Mouse (Mus musculus) adrenal gland, adult 8-10 months (tissue): ENCODE results near the gene Pdzd8. TPM values are rescaled to one million over a fixed set of nuclear protein-coding genes. Genes with fewer than 3 reads are reported as not detected.

Experiments
- DNase-seq: peaks from one replicate; pipeline ENCODE4 v3.0.0; 2022
- total RNA-seq, 4 experiments: library from RNA; stranded (reverse); gene quantifications; 2 replicates each; pipeline ENCODE4 v1.2.4; 2022

Gene Pdzd8
- total RNA-seq, 4 experiments from 2014 or later, result 31.1 to 37.7 (median 35.6) TPM

DNA sequence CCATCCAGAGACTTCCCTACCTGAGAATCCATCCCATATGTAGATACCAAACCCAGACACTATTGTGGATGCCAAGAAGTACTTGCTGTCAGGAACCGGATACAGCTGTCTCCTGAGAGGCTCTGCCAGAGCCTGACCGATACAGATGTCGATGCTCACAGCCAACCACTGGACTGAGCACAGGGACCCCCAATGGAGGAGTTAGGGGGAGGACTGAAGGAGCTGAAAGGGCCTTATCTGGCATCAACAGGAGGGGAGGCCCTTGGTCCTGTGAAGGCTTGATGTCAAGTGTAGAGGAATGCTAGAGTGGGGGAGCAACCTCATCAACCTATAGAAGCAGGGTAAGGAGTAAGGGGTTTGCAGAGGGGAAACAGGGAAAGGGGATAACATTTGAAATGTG lies 7.2 kb upstream of the Pdzd8 start:
- DNase-seq, result no peak

DNA sequence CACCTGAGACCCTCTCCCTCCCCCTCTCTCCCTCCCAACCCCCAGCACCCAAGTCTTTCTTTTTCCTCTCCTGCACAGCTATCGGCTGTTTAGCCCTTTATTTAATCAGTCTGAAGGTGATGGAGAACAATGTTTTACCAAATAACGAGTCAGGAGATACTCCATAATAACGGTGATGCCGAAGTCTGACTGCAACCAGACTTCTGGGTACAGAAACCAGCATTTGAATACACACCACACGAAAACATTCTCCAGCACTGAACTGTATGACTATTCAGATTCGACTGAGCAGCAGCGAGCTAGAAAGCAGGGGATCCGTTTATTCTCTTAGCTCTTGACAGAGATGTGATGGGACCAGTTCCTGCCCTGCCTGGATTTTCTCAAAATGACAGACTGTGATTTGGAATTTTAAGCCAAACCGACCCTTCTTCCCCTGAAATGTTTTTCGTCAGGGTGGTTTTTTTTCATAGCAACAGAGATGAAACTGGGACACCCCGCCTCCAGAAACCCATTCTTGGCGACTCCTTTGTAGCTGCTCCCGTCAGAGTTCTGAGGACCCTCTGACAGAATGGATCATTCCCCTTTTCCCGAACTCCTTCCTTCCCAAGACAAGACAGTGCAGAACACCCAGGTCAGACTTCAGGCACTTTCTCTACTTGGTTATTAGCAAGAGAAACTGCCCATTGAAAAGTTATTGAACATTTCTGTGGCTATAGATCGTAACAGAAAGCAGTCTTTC lies 5.7 kb upstream of the Pdzd8 start:
- DNase-seq, result no peak

DNA sequence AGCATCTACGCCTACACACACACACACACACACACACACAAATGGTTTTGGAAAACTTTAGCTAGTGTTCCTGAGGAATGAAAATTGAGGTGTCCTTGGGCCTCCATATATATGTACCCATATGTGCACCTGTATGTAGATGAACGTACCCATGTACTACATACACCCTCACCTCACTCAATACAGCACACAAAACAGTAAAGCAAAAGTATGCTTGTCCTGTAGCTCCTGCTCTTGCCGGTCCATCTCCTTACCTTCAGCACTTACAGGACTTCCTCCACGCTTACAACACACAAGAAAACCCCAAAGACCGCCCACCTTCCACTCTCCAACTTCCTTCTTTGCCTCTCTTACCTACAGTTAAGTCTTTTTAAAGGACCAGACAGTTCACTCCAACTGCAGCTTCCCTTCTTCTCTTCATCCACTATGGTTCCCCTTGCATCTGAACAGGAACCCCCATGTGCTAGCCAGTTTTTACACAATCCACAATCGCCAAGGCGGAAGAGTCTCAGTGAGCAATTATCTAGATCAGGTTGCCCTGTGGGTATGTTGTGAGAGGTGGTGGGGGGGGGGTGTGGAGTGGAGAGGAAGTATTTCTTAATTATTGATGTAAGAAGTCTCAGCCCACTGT lies 4.8 kb upstream of the Pdzd8 start:
- no peak for DNase-seq

DNA sequence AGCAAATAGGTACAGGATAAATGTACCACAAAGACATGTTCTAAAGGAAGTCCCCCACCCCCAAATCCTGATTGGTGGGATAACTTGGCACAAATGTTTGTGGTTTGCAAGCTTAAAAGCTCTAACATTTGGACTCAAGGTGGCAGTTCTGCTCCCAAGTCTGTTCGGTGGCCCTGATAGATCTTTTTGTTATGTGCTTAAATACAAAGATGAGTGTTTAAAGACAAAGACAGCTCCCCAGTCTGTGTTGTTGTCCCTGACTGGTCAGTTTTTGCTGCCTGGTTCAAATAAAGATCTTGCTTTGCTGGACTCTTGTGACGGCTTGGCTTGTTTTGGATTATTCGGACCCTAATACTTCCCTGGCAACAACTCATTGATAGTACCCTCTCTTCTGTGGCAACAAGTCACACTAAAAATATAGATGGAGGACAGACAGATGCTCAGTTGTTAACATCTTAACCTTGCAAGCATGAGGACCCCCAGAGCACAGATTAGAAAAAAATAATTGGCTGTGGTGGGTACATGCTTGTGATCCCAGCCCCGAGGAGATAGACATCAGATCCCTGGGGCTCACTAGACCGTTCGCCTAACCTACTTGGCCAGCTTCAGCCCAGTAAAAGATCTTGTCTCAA lies 3.9 kb upstream of the Pdzd8 start:
- DNase-seq, result no peak

DNA sequence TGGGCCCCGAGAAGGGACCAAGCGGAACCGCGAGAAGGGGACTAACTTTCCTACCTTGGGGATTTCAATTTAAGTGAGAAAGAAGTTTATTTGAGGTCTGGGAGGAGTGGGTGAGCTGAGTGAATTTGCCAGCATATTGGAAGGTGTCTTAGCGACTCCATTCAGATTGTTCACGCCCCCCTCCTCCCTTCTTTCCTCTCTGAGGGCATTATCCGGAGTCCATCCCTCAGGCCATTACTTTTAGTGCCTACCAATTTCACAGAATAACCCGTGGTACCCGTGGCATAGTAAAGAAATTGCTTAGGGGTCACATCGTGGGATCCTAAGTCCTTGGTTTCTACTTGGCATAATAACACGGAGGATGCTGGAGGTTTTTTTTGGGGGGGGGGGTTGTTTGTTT lies 745 bp upstream of the Pdzd8 start:
- no peak for DNase-seq

DNA sequence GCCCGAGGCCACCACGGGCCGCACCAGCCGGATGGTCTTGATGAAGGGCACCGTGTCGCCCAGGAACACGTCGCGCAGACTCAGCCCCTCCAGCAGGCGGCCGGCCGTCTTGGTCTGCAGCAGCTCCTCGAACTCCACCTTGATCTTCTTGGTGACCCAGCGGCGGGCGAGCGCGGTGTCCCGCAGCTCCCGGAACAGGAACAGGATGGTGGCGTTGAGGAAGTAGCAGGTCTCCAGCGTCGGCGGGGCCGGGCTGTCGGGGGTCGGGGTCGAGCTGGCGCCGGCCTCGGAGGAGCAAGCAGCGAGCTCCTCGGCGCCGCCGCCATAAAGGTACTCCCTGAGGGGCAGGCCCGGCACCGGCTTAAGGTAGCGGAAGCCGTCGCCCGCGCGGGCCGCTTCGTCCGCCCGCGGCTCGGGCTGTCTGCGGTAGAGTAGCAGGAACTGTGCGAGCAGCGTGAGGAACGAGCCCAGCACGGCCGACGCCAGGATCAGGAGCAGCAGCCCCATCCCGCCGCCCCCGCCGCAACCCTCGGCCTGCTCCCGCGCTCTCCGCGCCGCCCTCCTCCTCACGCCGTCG lies 411 bp downstream of the Pdzd8 start:
- peak; percentile 39 for DNase-seq

DNA sequence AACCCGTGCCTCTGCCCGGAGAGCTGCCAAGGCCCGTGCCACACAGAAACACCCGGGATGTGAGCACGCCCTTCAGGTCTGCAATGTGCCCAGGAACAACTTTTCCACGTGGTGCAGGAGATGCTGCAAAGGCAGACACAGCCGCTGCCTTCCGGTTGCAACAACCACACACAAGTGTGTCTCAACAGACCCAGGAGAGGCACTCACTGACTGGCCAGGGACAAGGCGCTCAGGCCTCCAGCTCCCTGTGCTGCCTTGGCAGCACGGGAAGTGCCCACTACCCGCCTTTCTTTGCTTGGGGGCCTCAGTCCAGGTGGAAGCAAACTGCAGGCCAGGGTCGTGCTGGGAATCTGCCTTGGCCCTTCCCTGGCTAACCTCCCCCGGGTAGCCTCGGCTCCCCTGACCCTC lies 1.3 kb downstream of the Pdzd8 start:
- peak; percentile 19 for DNase-seq

DNA sequence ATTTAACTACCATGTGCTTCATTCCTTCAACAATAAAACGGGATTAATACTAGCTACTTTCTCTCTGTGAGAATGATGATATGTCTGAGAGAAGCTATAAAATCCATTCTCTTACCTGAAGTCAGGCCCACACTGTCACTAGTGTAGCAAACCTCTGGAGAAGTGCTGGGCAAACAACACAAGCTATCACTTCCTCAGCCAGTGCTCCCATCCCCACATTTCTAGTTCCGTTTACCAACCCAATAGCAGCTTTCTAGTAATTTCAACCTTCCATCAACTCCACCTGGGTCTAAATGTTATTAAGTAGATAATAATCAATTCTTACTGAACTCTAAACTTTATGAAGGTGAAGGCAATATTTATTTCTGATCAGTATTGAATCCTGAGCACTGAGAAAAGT lies 2.6 kb downstream of the Pdzd8 start:
- DNase-seq, result no peak

DNA sequence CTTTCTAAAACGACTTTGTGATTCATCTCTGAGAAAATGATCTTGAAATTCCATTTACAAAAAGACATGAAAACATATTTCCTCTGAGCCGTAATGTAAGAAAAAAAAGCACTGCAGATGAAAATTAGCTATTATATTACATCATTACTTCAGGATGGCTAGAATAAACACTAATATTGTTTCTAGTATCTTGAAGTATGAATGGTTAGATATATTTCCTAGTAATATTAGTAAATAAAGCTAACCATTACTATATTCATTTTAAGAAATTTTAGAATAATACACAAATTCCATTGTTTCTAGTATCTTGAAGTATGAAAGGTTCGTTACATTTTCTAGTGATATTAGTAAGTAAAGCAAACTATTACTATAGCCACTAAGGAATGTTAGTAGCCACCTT lies 5.7 kb downstream of the Pdzd8 start:
- DNase-seq, result no peak

DNA sequence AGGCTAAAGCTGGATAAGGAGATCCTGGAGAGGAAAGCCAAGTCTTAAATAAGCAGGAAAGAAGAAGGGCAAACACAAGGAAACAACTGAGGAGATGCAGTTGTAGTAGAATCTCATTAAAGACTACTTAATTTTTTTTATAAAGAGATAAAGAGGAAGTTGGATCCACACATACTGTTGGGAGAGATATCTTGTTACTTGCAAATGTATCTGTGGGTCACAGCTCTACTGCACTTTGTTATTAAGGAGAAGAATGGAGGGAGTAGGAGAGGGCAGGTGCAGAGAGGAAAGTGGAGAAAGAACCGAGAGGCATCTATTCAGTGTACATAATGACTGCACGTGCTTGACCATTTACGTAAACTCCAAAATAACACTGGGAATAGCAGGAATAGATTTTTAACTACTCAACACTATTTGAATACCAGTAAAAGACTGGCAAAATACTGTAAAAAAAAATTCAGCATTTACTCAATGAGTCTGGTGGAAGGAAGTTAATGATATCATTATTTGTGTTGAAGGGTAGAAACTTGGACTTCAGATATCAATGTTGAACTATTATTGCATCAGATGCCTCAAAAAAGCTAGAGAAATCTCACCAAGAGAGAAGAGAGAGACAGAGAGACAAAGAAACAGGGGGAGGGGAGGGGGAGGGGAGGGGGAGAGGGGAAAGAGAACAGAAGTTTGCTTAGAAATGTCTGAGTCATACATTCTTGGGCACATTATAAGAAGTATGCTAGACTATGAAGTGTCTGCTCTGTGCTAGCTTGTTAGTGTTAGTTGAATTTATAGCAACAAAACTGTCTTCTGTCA lies 7.5 kb downstream of the Pdzd8 start:
- DNase-seq, result no peak

DNA sequence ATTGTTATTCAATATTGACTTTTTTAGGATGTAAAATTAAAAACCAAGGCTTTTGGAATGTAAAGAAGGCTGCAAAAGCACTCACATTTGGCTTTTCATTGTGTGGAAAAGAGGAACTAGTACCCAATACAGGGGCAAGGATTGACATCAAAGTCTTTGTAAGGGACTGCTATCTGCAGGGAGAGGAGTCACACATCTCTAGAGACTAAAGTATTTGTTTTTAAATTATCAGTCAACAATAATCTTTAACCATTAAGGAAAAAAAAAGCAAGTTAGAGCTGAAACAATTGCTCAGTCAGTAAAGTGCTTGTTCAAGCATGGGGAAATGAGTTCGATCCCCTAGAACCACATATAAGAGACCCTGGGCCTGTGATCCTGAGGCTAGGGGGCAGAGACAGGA lies 8.9 kb downstream of the Pdzd8 start:
- no peak for DNase-seq

DNA sequence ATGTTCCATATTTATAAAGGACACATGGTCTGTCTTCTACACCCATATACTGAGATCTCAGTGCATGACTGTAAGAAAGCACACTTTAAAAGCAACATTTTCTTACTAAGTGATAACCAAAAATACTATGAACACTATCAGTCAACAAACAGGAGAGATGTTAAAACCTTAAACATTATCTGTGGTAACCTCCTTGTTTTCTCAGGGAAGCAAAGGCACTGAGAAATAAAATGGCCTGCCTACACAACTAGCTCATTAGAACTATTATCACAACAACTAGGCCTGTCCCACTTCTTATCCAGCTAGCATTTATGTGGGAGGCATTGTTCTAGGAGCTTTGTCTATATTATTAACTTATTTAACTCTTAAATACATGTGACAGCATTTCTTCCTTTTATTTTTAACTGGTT lies 14.8 kb downstream of the Pdzd8 start:
- no peak for DNase-seq

DNA sequence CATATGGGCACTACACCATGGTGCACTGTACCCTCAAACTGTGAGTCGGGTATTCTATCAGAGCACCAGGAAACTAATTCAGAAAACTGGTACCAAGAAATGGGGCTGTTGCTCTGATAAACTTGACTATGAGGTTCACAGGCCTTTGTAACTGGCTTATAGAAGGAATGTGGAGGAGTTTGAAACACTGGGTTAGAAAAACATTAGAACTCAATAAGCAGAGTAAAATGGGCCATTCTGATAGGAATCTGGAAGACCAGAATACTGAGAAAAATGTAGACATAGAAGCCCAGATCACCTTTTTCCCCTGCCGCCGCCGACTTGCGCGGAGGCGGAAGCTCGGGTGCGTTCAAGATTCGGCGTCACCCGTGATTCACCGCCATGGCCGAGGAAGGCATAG lies 23.6 kb downstream of the Pdzd8 start, which contains the start of gene Rps12-ps3:
Rps12-ps3 (plus strand) TSS at position 301 of the 400 bp plus-strand sequence.
- no peak for DNase-seq

DNA sequence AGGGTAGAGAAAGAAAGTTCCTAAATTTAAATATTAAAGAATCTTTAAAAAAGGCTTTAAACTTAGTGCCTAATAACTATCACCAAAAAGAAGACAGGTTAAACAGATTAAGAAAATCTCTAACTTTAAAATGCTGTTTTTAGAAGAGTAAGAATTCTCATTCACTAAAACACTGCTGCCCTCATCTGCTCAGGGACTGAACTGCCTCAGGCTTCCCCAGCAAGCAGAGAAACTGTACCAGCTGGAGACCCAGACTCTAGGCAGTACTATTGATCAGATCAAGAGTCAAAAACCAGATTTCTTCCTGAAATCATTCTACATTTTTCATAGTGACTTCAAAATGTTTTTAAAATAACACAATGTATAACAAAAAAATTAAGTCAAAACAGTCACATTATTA lies 29.0 kb downstream of the Pdzd8 start:
- DNase-seq, result no peak

DNA sequence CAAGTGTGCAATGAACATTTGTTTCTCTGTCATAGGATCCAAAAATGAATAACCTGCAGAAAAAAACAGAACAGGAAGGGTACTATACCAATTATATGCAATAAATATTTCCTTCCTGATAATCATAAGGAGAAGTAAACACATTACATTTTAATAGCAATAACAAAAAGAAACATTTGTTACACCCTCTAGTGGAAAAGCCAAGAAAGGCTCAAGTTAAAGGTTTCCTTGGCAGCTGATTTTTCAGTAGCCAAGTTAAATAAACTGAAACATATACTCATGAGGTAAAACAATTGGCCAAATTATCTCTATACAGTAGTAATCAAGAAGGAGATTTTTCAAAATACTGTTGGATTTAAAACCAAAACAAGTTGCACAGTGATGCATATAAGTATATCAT lies 30.3 kb downstream of the Pdzd8 start:
- DNase-seq, result no peak

DNA sequence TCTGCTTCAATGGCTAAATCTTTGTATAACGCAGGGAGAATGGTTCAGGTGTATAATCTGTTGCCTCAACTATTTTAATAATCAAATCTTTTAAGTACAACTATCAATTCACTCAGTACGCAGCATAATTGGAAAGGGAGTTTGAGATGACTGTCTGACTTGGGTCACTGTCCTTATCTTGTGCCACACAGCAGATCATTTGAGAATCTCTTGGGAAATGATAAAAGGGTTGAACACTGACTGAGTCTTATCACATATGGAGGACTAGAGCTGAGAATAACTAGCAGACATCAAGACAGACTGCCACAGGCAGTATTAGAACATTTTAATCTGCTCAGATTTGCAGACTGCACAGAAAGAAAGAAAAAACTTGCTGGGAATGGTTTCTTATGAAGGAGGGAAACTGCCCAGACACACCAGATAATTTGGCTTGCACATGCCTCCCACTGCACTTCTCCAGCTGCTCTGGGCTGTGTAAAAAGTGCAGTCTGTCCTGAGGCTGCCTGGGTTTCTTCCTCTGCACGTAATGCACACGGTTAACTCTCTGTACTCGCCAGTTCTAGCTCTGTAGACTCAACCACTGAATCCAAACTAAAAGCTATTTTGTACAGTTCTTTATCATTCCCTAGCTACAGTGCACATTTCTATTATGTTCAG lies 53.3 kb downstream of the Pdzd8 start:
- DNase-seq, result no peak

DNA sequence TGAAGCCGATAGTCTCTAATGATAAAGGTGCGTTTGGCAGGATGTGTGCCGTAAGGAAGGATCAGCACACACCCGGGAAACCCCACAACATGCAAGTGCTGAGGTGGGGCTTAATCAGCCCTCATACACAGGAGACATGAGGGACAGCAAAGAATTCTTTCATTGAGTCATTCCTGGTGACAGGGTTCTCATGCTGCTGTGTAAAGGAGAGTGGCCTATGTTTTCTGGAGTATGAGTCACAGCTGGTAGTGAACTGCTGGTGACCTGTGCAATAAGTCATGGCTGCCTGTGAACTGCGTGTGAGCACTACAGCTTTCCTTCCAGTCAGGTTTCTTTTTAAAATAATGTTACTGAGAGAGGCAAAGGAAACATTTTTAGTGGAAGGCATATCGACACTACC lies 55.8 kb downstream of the Pdzd8 start:
- no peak for DNase-seq

DNA sequence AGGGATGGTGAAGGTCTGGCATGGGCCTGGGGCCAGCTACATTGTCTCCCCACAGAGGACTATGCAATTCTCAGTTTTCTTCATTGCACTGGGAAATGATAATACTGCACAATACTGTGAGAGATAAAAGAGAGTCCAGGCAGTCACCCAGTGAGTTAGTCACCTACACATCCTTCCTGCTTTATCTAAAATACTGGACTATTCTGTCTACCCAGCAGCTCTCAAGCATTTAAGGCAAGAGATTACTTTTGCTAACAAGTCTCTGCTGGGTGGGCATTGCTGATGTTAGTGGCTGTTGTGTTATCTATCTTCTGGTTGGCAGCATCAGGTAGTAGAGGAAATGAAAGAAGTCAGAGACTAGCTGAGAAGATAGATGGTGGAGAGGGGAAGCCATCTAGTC lies 56.5 kb downstream of the Pdzd8 start:
- no peak for DNase-seq

DNA sequence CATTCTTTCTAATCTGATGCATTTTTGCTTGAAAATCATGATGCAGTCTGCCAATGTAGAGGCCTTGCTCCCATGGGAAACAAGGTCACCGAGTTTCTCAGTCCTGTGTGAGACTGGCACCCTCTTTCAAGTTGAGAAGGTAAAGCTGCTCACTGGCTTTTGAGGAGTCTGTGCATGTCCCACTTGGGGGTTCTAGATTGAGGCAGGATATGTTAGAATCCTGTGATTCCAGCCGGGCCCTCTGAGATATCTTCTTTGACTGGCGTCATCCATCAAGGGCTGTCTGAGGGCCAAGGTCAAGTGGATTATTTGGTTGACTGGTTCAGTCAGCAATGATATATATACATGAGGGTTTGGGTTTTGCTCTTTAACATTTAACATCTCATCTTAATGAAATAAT lies 63.6 kb downstream of the Pdzd8 start:
- no peak for DNase-seq

DNA sequence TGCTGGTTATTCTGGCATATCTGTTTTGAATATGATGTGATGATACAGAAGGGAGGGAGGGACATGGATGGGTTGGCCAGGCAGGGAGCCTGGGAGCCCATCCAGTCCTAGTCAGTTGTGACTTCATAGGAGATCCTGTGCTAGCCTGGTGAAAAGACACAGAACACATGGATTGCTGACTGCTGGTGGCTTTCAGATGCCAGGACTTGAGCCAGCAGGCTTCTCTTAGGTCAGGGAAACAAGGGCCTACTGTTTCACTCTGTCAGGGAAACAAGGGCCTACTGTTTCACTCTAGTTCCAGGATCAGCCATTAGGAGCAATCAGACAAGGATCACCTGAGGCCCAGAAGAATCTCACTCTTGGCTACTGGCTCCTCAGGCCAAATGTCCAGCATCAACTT lies 64.7 kb downstream of the Pdzd8 start:
- DNase-seq, result no peak

DNA sequence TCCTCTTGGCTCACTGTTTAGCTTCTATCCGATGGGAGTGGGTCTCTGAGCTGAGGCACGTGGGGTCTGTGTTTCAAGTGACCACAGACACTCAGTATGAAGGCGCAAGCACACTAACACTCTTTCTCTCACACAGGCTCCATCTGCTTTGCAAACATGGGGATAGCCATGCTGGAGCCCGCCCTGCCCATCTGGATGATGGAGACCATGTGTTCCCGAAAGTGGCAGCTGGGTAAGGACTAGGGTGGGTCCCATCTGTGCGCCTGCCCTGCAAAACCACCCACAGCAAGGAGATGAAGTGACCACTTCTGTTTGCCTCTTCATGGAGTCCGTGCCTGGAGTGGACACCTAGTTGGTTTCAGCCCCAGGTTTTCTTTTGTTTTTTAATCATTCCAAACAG lies 69.2 kb downstream of the Pdzd8 start:
- DNase-seq, result no peak

DNA sequence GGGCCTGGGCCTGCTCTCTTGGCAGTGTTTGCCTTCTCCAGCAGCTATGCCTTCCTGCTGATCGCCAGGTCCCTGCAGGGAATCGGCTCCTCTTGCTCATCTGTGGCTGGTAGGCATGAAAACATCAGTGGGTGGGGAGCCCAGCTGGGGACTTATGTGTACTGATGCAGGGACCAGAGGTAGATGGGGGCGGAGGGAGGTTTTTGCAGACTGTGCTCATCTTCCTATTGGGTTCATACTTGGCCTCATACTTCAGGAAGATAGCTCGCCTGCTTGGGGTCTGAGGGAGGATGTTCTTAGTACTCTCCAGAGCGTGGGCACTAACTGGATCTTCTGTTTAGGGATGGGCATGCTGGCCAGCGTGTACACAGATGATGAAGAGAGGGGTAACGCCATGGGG lies 72.4 kb downstream of the Pdzd8 start:
- no peak for DNase-seq
